Mouse (Mus musculus) liver, postnatal 0 days (tissue): ENCODE measurements around the gene Mad1l1.

ENCODE experiments used
- CTCF ChIP-seq: sonication (generic); IDR thresholded peaks from 2 replicates; pipeline ENCODE4 v1.5.1; 2016; ENCODE audit warnings: antibody characterized with exemption, low read depth
- EP300 ChIP-seq: IDR thresholded peaks from 2 replicates; pipeline ENCODE4 v1.6.1; 2016; ENCODE audit warnings: antibody characterized with exemption, low read depth, mild to moderate bottlenecking

- TF ChIP-seq CTCF (no peak), EP300 (no peak)
Measured at GRCm38 (mm10) chr5:140288287-140288686, 33.1 kb downstream of the Mad1l1 start.
